8 mouse cellular contexts compared by ENCODE assay signal in genomic region chr7:138845111-138845510, GRCm38 (mm10). TPM values are rescaled to one million over a fixed set of nuclear protein-coding genes. Genes with fewer than 3 reads are reported as not detected.
A peak's percentile ranks its signal among the peaks of the same experiment; 100 is the strongest.
DNase-seq lines count a peak whose midpoint lies in the region; ATAC-seq and TF ChIP-seq lines count a peak whose summit lies in the region.

No protein-coding gene starts in this region.

- no peak for TF ChIP-seq CTCF in kidney, adult 2 months (conservative IDR thresholded peaks at IDR 0.05; ENCODE audit: insufficient read depth, insufficient read length, low read depth, low read length)
- 0 out of 2 replicates have a peak, but pooled peaks have one; percentile 10 for TF ChIP-seq CTCF in bone marrow macrophage, adult 2 months (IDR thresholded peaks at IDR 0.05; ENCODE audit: low read depth, low read length)

- H3K27me3 ChIP-seq in kidney, adult 2 months (replicated peaks; ENCODE audit: control insufficient read depth, insufficient read depth, low read length): no peaks in the 10 kb centered on the region
- H3K27me3 ChIP-seq in hindbrain, embryonic 14.5 days (ENCODE audit: control insufficient read depth, insufficient read depth, low read length): no peaks in the 10 kb centered on the region
- H3K27me3 ChIP-seq in midbrain, embryonic 13.5 days: no peaks in the 10 kb centered on the region

- intact Hi-C loops in gastrocnemius, postnatal 14 days (cut with DNase I; ENCODE audit: low total_unique reads): no loop called here

- ATAC-seq in hindbrain, embryonic 14.5 days (ENCODE audit: low FRiP score): no peak
- no peak for ATAC-seq in midbrain, embryonic 13.5 days

- no peak overlapping the region for H3K27ac ChIP-seq in kidney, adult 2 months (ENCODE audit: insufficient read depth, low read depth, low read length)
- no peak overlapping the region; the same call in 1 of the 2 replicates for H3K27ac ChIP-seq in bone marrow macrophage, adult 2 months (ENCODE audit: insufficient read depth, low read depth, low read length)
- H3K27ac ChIP-seq in hindbrain, embryonic 14.5 days: peak overlapping the region; percentile 51
- H3K27ac ChIP-seq in midbrain, embryonic 13.5 days: peak overlapping the region; percentile 97

- H3K4me2 ChIP-seq in hindbrain, embryonic 14.5 days (replicated peaks): peak overlapping the region; percentile 70
- H3K4me2 ChIP-seq in midbrain, embryonic 13.5 days (replicated peaks): peak overlapping the region; percentile 96

- DNase-seq in kidney, adult 2 months: no peak
- no peak for DNase-seq in kidney, postnatal 14 days
- DNase-seq in hindbrain, embryonic 14.5 days (ENCODE audit: low spot score): no peak
- no peak for DNase-seq in embryo, embryonic 10 days (ENCODE audit: low spot score)
- no peak for DNase-seq in thymus, postnatal 4 days
- no peak for DNase-seq in gastrocnemius, postnatal 14 days

- H3K4me1 ChIP-seq in kidney, adult 2 months (ENCODE audit: control insufficient read depth, insufficient read depth, low read length): peaks cover 24% of the 10 kb centered on the region
- H3K4me1 ChIP-seq in bone marrow macrophage, adult 2 months (ENCODE audit: control insufficient read depth, insufficient read depth, low read length): peaks cover 21% of the 10 kb centered on the region
- H3K4me1 ChIP-seq in hindbrain, embryonic 14.5 days (replicated peaks; ENCODE audit: control insufficient read depth, insufficient read depth, low read length): peaks cover 58% of the 10 kb centered on the region
- H3K4me1 ChIP-seq in midbrain, embryonic 13.5 days (replicated peaks): peaks cover 67% of the 10 kb centered on the region

- H3K4me3 ChIP-seq in kidney, adult 2 months (ENCODE audit: insufficient read depth, low read depth, low read length): peak overlapping the region; percentile 66; the same call in 1 of the 2 replicates
- H3K4me3 ChIP-seq in bone marrow macrophage, adult 2 months (ENCODE audit: insufficient read depth, low read length): peak overlapping the region; percentile 83
- peak overlapping the region; percentile 99 for H3K4me3 ChIP-seq in hindbrain, embryonic 14.5 days (replicated peaks; ENCODE audit: low read length)
- H3K4me3 ChIP-seq in midbrain, embryonic 13.5 days (replicated peaks): peak overlapping the region; percentile 82

- 16% methylated on average over 8 of the region's 8 CpGs for WGBS in kidney, adult 2 months
- 50% methylated on average over 8 of the region's 8 CpGs for WGBS in hindbrain, embryonic 14.5 days
- WGBS in midbrain, embryonic 13.5 days: 41% methylated on average over 8 of the region's 8 CpGs

- no peak for TF ChIP-seq POLR2A in kidney, adult 2 months (IDR thresholded peaks at IDR 0.05; ENCODE audit: low read depth, low read length)
- TF ChIP-seq POLR2A in bone marrow macrophage, adult 2 months (IDR thresholded peaks at IDR 0.05; ENCODE audit: borderline replicate concordance, low read depth, low read length): no peak

- no peaks in the 10 kb centered on the region for H3K9me3 ChIP-seq in hindbrain, embryonic 14.5 days (ENCODE audit: control insufficient read depth, low read length)
- no peaks in the 10 kb centered on the region for H3K9me3 ChIP-seq in midbrain, embryonic 13.5 days

- H3K36me3 ChIP-seq in kidney, adult 2 months (ENCODE audit: control insufficient read depth, insufficient read depth, low read length): no peaks in the 10 kb centered on the region
- H3K36me3 ChIP-seq in hindbrain, embryonic 14.5 days (replicated peaks; ENCODE audit: control insufficient read depth, insufficient read depth): peaks cover 6% of the 10 kb centered on the region; the same call in 1 of the 2 replicates
- no peaks in the 10 kb centered on the region for H3K36me3 ChIP-seq in midbrain, embryonic 13.5 days

- H3K9ac ChIP-seq in hindbrain, embryonic 14.5 days: peak overlapping the region; percentile 96
- peak overlapping the region; percentile 63 for H3K9ac ChIP-seq in midbrain, embryonic 13.5 days (replicated peaks)

RNA-seq across cellular contexts. Expression of gene Ppp2r2d, which starts 0.8 kb away (rescaled TPM):
- 24.2 and 24.3 TPM in 2 replicates for polyA plus RNA-seq in kidney, adult 2 months (2012; rRNA removed)
- polyA plus RNA-seq in bone marrow macrophage, adult 2 months (2012; ENCODE audit: insufficient read depth, insufficient read length, missing spikeins): 27.2 and 29.5 TPM in 2 replicates
- 99.4 and 106 TPM in 2 replicates for polyA plus RNA-seq in hindbrain, embryonic 14.5 days (2014; fragmentation: Nextera tagmentation; extraction: Ambion mirVana)
- polyA plus RNA-seq in midbrain, embryonic 13.5 days (2015; fragmentation: Nextera tagmentation; extraction: Ambion mirVana): 66.5 and 76.1 TPM in 2 replicates
- total RNA-seq in gastrocnemius, postnatal 14 days (2021): 10 to 100 TPM; 25.5 to 28.6 TPM

RNA-seq across cellular contexts. Expression of gene Mapk1ip1, which starts 1.0 kb away (rescaled TPM):
- 43.5 and 64.0 TPM in 2 replicates for polyA plus RNA-seq in kidney, adult 2 months (2012; rRNA removed)
- polyA plus RNA-seq in bone marrow macrophage, adult 2 months (2012; ENCODE audit: insufficient read depth, insufficient read length, missing spikeins): 29.4 and 30.7 TPM in 2 replicates
- polyA plus RNA-seq in hindbrain, embryonic 14.5 days (2014; fragmentation: Nextera tagmentation; extraction: Ambion mirVana): 30.3 and 32.7 TPM in 2 replicates
- 23.8 and 25.8 TPM in 2 replicates for polyA plus RNA-seq in midbrain, embryonic 13.5 days (2015; fragmentation: Nextera tagmentation; extraction: Ambion mirVana)
- 10 to 100 TPM; 11.9 to 21.3 TPM for total RNA-seq in gastrocnemius, postnatal 14 days (2021)

Comparison
In these comparisons a context has a peak if more than half of its experiments do, and no peak if none do; other contexts are left out.
1. H3K27ac ChIP-seq: peak in hindbrain, embryonic 14.5 days (single experiment) and midbrain, embryonic 13.5 days (single experiment); none in kidney, adult 2 months (single experiment) and bone marrow macrophage, adult 2 months (single experiment).
2. Peak in every context shown above with its lines, with median percentiles within 50 percentile points of each other: H3K4me3 ChIP-seq.